Mouse (Mus musculus) frontal cortex, postnatal 10 days (tissue): ENCODE measurements around the gene Adamtsl3.
A peak's percentile ranks its signal among the peaks of the same experiment; 100 is the strongest.

ENCODE experiments used
- DNase-seq, 2 experiments: peaks; one replicate each; pipeline ENCODE4 v3.0.0; 2022; ENCODE audit warnings: low spot score in 2 of 2, mixed read lengths in 1 of 2

Adamtsl3 gene

GRCm38 (mm10) chr7:82502511-82502910 is 167.0 kb downstream of the Adamtsl3 start:
- no peak for DNase-seq

GRCm38 (mm10) chr7:82504101-82504500 is 168.6 kb downstream of the Adamtsl3 start:
- peak; percentile 34 to 54 for DNase-seq

GRCm38 (mm10) chr7:82530583-82530982 is 195.1 kb downstream of the Adamtsl3 start:
- no peak for DNase-seq

DNA sequence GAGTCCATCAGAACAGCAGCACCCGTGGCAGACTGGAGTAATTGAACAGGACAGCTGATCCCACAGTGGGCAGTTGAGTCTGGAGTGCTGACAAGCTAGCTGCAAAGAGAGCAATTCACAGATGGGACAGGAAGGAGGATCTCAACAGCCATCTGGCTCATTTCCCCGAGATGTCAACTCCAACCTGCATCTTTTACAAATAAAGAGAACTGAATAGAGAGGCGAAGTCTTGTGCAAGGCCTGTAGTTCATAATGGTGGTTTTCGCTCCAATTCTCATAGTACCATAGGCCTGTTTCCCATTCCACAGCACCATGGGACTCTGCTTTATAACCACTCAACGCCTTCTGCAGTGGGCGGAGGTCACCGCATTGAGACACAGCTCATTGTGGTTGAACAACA is 195.9 kb downstream of the Adamtsl3 start:
- DNase-seq: no peak

- DNase-seq: no peak
Measured at GRCm38 (mm10) chr7:82533188-82533587, 197.7 kb downstream of the Adamtsl3 start.

- DNase-seq: no peak
Measured at GRCm38 (mm10) chr7:82533747-82534504, 198.4 kb downstream of the Adamtsl3 start.

GRCm38 (mm10) chr7:82544390-82544919 is 209.0 kb downstream of the Adamtsl3 start:
- DNase-seq: no peak

DNA sequence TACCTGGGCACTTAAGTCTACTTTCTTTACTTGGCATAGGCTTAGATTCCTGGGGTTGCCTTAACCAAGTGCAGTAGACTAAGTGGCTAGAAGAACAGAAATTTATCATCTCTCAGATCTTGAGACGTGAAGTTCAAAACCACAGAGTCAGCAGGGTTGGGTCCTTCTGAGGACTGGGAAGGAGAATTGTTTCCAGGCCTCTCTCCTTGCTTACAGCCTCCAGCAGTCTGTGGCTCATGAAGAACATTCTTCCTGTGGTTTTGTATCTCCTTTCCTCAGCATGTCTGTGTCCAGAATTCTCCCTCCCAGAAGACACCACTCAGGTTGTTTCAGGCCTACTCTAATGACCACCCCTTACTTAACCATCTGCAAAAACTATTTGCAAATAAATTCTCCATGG is 216.5 kb downstream of the Adamtsl3 start:
- no peak for DNase-seq

- no peak for DNase-seq
Measured at GRCm38 (mm10) chr7:82555803-82556202, 220.3 kb downstream of the Adamtsl3 start.

DNA sequence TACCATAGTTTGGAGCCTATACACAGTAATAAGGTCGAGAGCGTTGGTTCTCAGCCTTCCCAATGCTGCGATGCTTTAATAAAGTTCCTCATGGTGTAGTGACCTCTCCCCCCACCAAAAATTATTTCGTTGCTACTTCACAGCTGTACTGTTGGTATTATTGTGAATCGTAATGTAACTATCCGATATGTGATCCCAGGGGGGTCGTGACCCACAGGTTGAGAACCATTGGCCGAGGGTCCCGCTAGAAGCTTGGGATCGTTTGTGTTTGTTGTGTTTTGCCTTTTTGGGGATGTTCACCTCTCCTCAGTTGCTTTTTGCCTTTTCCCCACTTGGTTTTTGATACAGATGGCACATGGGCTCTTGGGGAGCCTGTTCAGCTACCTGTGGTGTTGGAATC is 220.9 kb downstream of the Adamtsl3 start:
- no peak for DNase-seq

DNA sequence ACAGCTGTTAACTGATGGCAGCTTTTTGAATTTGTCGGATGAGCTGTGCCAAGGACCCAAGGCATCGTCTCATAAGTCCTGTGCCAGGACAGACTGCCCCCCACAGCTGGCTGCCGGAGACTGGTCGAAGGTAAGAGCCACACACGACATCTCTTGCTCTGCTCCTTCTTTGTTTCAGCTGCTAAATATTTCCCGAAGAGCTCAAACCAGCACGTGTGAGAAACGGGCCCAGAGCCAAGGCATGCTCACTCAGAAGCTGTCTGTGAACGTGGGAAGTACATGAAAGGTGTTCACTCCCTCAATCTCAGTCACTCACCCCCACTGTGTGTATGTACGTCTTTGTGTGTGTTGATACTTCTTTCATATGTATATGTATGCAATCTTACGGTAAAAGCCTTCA is 221.6 kb downstream of the Adamtsl3 start:
- DNase-seq: no peak

GRCm38 (mm10) chr7:82566688-82567087 is 231.2 kb downstream of the Adamtsl3 start:
- no peak for DNase-seq

- no peak for DNase-seq
Measured at GRCm38 (mm10) chr7:82567811-82568210, 232.3 kb downstream of the Adamtsl3 start.

DNA sequence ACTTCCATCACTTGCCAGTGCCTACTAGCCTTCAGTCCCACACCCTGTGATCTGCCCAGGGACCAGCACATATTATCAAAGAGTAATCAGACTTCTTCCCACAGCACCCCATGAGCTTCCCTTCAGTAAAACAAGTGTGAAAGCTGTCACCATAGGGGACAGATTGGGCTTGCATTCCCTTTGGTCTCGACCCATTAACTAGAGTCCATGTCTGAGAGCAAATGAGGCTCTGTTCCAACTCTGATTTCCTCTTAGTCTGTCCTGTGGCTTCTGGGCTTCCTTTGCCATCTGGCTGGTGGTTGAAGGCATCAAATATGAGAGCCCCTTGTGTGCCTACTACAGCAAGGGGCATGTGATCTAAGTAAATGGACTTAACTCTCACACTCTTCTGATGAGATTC is 237.5 kb downstream of the Adamtsl3 start:
- DNase-seq: no peak

GRCm38 (mm10) chr7:82580007-82580406 is 244.5 kb downstream of the Adamtsl3 start:
- DNase-seq: no peak

- no peak for DNase-seq
Measured at GRCm38 (mm10) chr7:82581802-82582201, 246.3 kb downstream of the Adamtsl3 start.

DNA sequence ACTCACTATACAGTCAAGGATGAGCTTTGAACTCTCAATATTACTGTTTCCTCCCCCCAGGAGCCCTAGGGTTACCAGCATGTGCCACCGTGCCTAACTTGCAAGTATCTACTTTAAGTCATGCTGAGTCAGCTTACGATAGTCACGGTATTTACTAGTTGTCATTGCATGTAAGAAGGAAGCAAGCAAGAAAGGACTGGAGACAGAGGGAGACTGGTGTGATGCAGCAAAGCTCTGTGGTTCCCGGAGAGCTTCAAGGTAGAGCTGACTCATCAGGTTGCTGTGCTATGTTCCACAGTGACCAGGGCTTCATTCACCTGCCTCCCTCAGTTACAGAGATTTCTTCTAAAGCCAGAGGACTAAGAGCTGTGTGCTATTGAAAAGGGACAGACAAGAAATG is 247.0 kb downstream of the Adamtsl3 start:
- no peak for DNase-seq

GRCm38 (mm10) chr7:82590931-82591330 is 255.4 kb downstream of the Adamtsl3 start:
- no peak for DNase-seq

DNA sequence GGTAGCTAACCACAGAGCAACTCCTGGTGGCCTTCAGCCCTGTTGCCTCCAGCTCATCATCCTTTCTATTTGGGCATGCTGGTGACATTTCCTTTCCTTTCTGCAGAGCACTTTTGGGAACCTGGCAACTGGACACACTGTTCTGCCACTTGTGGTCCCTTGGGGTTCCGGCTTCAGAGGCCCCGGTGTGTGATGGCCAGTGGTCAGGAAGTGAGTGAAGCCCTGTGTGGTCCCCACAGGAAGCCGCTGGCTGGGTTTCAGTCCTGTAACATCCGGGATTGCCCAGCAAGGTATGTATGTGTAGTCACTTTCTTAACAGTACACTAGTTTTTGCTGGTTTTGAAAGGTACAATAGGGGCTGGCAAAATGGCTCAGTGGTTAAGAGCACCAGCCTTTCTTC is 266.5 kb downstream of the Adamtsl3 start:
- DNase-seq: no peak

DNA sequence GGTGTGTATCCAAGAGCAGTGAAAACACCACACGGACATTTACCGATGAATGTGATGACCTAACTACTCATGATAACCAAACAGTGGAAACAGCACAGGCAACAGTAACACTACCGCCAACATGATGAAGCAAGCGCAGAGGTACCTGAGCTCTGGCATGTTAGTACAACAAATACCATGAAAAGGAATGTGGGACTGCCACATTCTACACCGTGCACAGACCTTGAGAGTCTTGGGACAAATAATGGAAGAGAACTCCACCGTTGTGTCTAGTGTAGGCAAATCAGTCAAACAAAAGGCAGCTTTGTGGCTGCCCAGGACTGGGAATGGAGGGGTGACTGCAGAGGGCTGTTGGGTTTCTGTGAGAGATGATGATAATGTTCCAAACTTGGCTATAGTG is 269.9 kb downstream of the Adamtsl3 start:
- no peak for DNase-seq

GRCm38 (mm10) chr7:82609629-82610028 is 274.1 kb downstream of the Adamtsl3 start:
- no peak for DNase-seq

- no peak for DNase-seq
Measured at GRCm38 (mm10) chr7:82625342-82625741, 289.8 kb downstream of the Adamtsl3 start.

DNA sequence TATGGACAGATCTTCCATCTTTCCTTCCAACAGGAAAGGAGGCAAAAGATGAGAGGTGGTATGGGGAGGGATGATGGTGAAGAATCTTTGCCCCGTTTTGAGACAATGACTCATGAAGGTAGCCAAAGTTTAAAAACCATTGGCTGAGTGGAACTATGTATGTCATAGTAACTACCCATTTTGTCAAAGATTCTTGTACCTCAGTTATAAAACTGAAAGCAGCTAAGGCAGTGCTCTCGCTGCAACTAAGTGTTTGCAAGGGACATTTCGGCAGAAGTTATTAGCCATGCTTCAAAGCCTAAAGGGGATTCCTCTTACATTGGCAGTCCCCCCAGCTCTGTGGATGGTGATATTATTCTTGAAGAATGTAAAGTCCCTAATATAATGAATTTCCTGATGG is 311.7 kb downstream of the Adamtsl3 start:
- DNase-seq: no peak

DNA sequence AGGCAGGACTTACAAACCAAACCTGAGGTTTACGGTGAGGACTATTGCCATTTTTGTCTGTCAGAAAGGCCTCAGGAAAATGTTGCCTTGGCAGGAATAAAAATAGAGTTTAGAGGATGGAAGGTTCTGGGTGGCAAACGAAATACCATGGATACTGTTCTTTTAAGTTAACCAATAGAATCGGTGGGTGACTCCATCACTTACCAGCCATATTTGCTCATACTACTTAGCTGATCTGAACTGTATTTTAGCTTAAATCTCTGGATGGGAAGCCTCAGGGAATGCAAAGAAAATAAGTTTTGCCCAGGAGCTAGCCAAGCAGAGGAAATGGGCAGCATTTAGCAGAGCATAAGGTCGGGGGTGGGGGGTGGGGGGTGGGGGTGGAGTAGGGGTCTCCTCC is 312.4 kb downstream of the Adamtsl3 start:
- no peak for DNase-seq
